Mouse (Mus musculus) bone marrow macrophage, adult 2 months (primary cell): Measurements from ENCODE around the gene Camsap3.

Experiments
- CTCF ChIP-seq: IDR thresholded peaks from 2 replicates; pipeline ENCODE4 v1.5.1; 2012; ENCODE audit warnings: low read depth, mild to moderate bottlenecking, low read length, moderate library complexity
- POLR2A ChIP-seq: IDR thresholded peaks from 2 replicates; pipeline ENCODE4 v1.6.1; 2012; ENCODE audit warnings: mild to moderate bottlenecking, low read depth, low read length, borderline replicate concordance

GRCm38 (mm10) chr8:3567641-3568371 is 19.3 kb upstream of the Camsap3 start, which contains the start of gene C330021F23Rik:
- no peak for TF ChIP-seq CTCF
- TF ChIP-seq POLR2A = no peak
